Mouse (Mus musculus) cerebellum, adult 2 months (tissue): ENCODE results near the gene Rabgap1l. TPM values are rescaled to one million over a fixed set of nuclear protein-coding genes. Genes with fewer than 3 reads are reported as not detected.

ENCODE experiments used
- DNase-seq, 2 experiments: peaks; one replicate each; pipeline ENCODE4 v3.0.0; 2021
- H3K27ac ChIP-seq: fragments of 200-500 bp; 2 replicates; pipeline ENCODE4 v1.5.1; 2012; ENCODE audit warnings: low read length, control low read depth, inconsistent platforms; ENCODE audit not compliant: insufficient read depth
- H3K27me3 ChIP-seq: fragments of 200-500 bp; 2 replicates; pipeline ENCODE4 v1.6.1; 2012; ENCODE audit warnings: inconsistent platforms, mild to moderate bottlenecking, low read length, moderate library complexity; ENCODE audit not compliant: control insufficient read depth, insufficient read depth
- H3K4me1 ChIP-seq: fragments of 200-500 bp; 2 replicates; pipeline ENCODE4 v1.6.1; 2011; ENCODE audit warnings: low read length; ENCODE audit not compliant: control insufficient read depth, insufficient read depth
- H3K4me3 ChIP-seq: fragments of 200-500 bp; replicated peaks from 2 replicates; pipeline ENCODE3; 2011; ENCODE audit warnings: mild to moderate bottlenecking, low read depth, low read length, control low read depth; ENCODE audit not compliant: insufficient read depth
- CTCF ChIP-seq: fragments of 200-500 bp; IDR thresholded peaks from 2 replicates; pipeline ENCODE4 v1.5.1; 2011; ENCODE audit warnings: low read depth, mild to moderate bottlenecking, control low read depth, low read length, moderate library complexity, borderline replicate concordance; ENCODE audit not compliant: insufficient read depth
- POLR2A ChIP-seq: fragments of 200-500 bp; IDR thresholded peaks from 2 replicates; pipeline ENCODE4 v1.6.1; 2011; ENCODE audit warnings: low read length, control low read depth, borderline replicate concordance; ENCODE audit not compliant: insufficient read depth
- WGBS: fragments of 180-500 bp; shearing (Covaris S2); methylation state at CpG from one replicate; pipeline ENCODE4 v1.1.7; 2018; 5-methylcytosine and 5-hydroxymethylcytosine counted together
- polyA plus RNA-seq: library from polyadenylated mRNA; depleted of rRNA; stranded (reverse); fragments of >200 nt; gene quantifications from 2 replicates; pipeline ENCODE4 v1.2.3, GENCODE M21; 2012

The Rabgap1l gene
- polyA plus RNA-seq, 1 experiment = 57.7 TPM

GRCm38 (mm10) chr1:160574039-160574438 is 219.0 kb downstream of the Rabgap1l start:
- no peak overlapping the region for H3K4me3 ChIP-seq
- no peaks in the 10 kb centered on the region for H3K4me1 ChIP-seq
- H3K27ac ChIP-seq = no peak overlapping the region
- TF ChIP-seq POLR2A (no peak), CTCF (no peak)
- DNase-seq = no peak
- WGBS = 53% methylated on average over 4 of the region's 4 CpGs
- no peaks in the 10 kb centered on the region for H3K27me3 ChIP-seq

GRCm38 (mm10) chr1:160566458-160566857 is 226.6 kb downstream of the Rabgap1l start:
- Histone ChIP-seq H3K27me3 (no peaks in the 10 kb centered on the region), H3K4me3 (no peak overlapping the region), H3K27ac (no peak overlapping the region), H3K4me1 (no peaks in the 10 kb centered on the region)
- WGBS = 54% methylated on average over 4 of the region's 4 CpGs
- no peak for TF ChIP-seq POLR2A
- no peak for TF ChIP-seq CTCF
- DNase-seq = no peak

GRCm38 (mm10) chr1:160561381-160561780 is 231.6 kb downstream of the Rabgap1l start:
- H3K4me3 ChIP-seq = no peak overlapping the region
- TF ChIP-seq POLR2A (no peak), CTCF (0 out of 2 replicates have a peak, but pooled peaks have one; percentile 6)
- no peak overlapping the region for H3K27ac ChIP-seq
- H3K4me1 ChIP-seq = no peaks in the 10 kb centered on the region
- WGBS = 78% methylated on average over 1 of the region's 1 CpGs
- no peaks in the 10 kb centered on the region for H3K27me3 ChIP-seq
- DNase-seq = no peak

GRCm38 (mm10) chr1:160550636-160551035 is 242.4 kb downstream of the Rabgap1l start:
- 70% methylated on average over 1 of the region's 1 CpGs for WGBS
- TF ChIP-seq POLR2A (no peak), CTCF (no peak)
- no peak overlapping the region for H3K4me3 ChIP-seq
- H3K27ac ChIP-seq = no peak overlapping the region
- no peaks in the 10 kb centered on the region for H3K4me1 ChIP-seq
- H3K27me3 ChIP-seq = no peaks in the 10 kb centered on the region
- no peak for DNase-seq

- H3K4me1 ChIP-seq = no peaks in the 10 kb centered on the region
- DNase-seq = peak in 1 of 2 experiments; percentile 45
- TF ChIP-seq CTCF (no peak), POLR2A (no peak)
- peak overlapping the region; percentile 66 for H3K27ac ChIP-seq
- H3K27me3 ChIP-seq = no peaks in the 10 kb centered on the region
- WGBS = 52% methylated on average over 4 of the region's 4 CpGs
- H3K4me3 ChIP-seq = no peak overlapping the region
Measured at GRCm38 (mm10) chr1:160547934-160548876, 244.8 kb downstream of the Rabgap1l start.

- peak in 1 of 2 experiments; percentile 26 for DNase-seq
- Histone ChIP-seq H3K4me1 (peaks cover 12% of the 10 kb centered on the region), H3K27me3 (no peaks in the 10 kb centered on the region), H3K4me3 (no peak overlapping the region), H3K27ac (peak overlapping the region; percentile 69)
- TF ChIP-seq CTCF (no peak), POLR2A (no peak)
- 56% methylated on average over 8 of the region's 8 CpGs for WGBS
Measured at GRCm38 (mm10) chr1:160535649-160536048, 257.4 kb downstream of the Rabgap1l start.

GRCm38 (mm10) chr1:160534571-160535335 is 258.3 kb downstream of the Rabgap1l start:
- H3K4me1 ChIP-seq = peaks cover 12% of the 10 kb centered on the region
- no peak overlapping the region for H3K4me3 ChIP-seq
- TF ChIP-seq POLR2A = no peak
- no peak for TF ChIP-seq CTCF
- DNase-seq = peak; percentile 82 to 94
- WGBS = 38% methylated on average over 2 of the region's 2 CpGs
- H3K27ac ChIP-seq = no peak overlapping the region
- H3K27me3 ChIP-seq = no peaks in the 10 kb centered on the region
